Mouse (Mus musculus): Measurements from ENCODE around the gene Ide.
A peak's percentile ranks its signal among the peaks of the same experiment; 100 is the strongest.
"Not testable (repeated sequence)": the region's sequence is repeated elsewhere in the genome, so short reads cannot be mapped to it uniquely, and the experiment has no call there.

Ide gene

GRCm38 (mm10) chr19:37265333-37266103 lies 72.1 kb downstream of the Ide start:
- DNase-seq (ENCODE audit: low read depth) = peak; percentile 63

DNA sequence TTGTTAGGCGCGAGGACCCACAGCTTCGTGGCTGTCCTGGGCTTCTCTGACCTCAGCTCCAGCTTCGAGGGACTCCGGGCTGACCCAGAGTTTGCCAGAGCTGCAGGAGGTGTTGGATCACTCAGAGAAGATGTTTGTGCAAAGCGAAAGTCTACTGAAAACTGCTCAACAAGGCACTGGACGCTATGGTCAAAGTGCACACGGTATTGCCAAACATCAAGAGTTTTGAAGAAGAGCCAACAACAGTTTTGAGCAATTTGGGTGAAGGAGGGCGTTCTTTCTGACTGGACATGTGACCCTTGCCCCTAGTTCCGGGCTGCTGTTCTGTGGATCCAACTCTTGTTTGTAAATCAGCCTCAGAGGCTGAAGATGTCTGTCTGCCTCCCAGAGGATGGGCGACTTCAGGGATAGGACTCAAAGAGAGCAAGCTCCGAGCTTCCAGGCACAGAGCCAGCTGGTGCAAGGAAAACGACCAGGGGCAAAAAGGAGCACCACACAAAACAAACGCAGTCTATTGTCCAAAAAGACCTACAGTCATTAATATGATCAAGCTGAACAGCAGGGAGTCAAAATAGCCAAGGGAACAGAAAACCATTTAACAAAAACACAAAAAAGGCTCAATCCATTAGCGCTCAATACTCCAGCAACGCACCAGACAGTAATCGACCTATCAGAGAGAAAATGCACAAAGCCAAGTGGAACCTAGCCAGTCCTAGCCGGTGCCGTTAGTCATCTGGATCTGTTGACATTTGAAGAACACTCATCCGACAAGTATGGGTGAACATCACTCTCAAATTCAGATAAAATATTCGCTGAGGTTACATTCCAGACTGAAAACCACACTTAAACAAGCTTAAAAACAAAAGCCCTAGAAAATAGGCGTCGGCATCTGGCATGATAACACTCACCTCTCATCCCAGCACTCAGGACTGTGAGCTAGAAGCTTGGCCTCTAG lies 73.4 kb downstream of the Ide start:
- no peak for DNase-seq (ENCODE audit: low read depth)

GRCm38 (mm10) chr19:37263566-37263942 lies 74.1 kb downstream of the Ide start:
- DNase-seq (ENCODE audit: low read depth) = no peak

- no peak for DNase-seq (ENCODE audit: low read depth)
Observed at GRCm38 (mm10) chr19:37262389-37262788, 75.3 kb downstream of the Ide start.

DNA sequence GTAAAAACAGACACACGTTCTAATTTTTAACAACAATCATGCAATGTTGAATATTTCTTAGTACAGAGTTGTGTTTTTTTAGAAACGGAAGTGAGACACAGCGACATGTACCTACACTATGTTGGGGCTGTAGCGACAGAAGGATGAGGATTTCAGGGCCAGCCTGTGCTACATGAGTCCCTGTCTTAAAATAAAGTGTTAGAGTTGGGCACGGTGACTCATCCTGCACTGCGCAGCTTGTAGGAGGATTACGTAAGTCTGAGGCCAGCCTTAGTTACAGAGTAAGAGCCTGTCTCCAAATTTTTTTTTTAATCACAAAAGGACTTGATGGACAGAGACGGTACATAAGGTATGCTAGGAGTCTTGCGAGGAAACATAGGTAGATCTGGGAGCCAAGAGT lies 82.3 kb downstream of the Ide start:
- no peak for DNase-seq (ENCODE audit: low read depth)

DNA sequence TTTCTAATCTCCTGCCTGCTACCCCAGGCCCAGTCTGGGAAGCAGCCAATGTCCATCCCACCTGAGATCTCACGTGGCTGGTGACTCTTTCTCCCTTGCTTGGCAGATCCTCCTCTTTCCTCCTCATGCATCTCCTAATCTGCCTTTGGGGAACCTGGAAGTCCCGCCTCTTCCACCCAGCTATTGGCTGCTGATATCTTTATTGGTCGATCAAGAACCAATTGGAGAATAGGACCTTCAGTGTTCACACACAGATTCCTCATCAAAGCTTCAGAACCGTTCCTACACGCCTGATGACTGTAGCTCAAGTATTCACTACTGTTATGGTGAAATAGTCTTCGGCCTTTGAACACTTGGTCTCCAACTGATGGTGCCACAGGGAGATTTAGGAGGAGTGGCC lies 85.5 kb downstream of the Ide start:
- no peak for DNase-seq (ENCODE audit: low read depth)

GRCm38 (mm10) chr19:37248199-37248598 lies 89.5 kb downstream of the Ide start:
- DNase-seq (ENCODE audit: low read depth) = no peak

DNA sequence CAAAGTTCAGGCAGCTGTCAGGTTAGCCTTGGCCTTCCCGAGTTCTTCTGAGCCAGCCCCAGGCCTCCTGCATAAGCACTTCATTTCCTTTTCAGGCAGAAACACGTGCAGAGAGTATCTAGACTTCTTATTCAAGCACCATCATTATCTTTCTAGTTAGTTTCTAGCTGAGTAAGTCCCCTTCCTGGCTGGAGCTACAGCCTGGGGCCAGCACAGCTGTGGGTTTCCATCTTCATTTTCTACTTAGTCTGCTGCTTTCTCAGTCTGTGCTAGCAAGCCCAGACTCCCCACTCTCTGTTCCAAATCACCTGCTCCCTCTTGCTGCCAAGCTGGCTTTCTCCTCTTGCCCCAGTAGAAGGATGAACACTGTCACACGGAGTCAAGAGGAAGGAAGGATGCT lies 90.8 kb downstream of the Ide start:
- no peak for DNase-seq (ENCODE audit: low read depth)

- DNase-seq (ENCODE audit: low read depth) = no peak
Observed at GRCm38 (mm10) chr19:37242707-37243106, 94.9 kb downstream of the Ide start.

- DNase-seq (ENCODE audit: low read depth) = no peak
Observed at GRCm38 (mm10) chr19:37241201-37241600, 96.5 kb downstream of the Ide start.

DNA sequence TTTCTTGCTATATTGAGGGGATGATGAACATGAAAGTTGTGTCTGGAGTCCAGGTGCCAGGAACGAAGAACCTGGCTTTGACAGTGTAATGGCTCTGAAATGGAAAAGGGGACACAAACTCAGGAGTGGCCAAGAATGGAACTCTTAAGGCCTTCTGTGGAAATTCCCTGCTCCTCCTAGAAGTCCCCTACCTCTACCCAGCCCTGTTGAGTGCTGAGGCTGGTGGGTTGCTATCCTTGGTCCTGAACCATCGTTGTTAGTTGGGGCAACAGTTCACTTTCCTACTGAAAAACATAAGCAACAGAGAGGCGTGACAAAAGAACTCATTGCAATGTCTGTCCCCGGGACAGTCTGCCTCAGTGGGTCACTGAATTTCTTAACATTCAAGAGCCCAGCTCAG lies 98.6 kb downstream of the Ide start:
- peak; percentile 58 for DNase-seq (ENCODE audit: low read depth)

DNA sequence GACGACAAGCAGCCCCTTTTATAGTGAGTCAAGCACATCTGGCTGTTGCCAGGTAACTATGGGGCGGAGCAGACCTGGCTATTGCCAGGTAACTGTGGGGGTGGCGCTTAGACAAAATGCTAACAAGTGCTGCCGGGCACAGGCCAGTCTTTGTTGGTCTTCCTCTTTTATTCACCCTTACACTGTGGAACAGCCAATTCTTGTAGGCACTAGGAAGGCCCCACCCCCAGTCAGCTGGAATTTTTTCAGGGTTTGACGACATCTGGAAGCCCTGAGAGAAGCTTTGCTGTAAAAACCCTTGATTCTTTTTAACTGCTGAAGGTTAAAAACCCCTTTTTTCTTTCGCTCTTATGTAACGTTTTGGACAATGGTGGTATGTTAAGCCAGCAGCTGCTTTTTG lies 99.0 kb downstream of the Ide start:
- no peak for DNase-seq (ENCODE audit: low read depth)

GRCm38 (mm10) chr19:37237712-37238437 lies 99.8 kb downstream of the Ide start:
- DNase-seq (ENCODE audit: low read depth) = peak; percentile 39

DNA sequence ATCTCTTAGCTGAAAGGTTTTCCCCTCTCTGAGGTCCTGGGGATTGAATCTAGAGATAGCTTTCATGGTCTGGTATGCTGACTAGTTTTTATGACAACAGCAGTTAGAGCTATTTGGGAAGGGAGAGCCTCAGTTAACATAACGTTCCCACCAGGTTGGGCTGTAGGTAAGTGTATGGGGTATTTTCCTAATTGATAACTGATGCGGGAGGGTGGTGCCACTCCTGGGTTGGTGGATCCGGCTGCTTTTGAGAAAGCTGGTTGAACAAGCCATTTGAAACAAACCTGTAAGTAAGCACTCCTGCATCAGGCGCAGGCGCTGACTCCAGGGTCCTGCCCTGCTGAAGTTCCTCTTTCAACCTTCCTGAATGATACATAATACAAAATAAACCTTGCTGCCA lies 100.3 kb downstream of the Ide start:
- DNase-seq (ENCODE audit: low read depth) = no peak

DNA sequence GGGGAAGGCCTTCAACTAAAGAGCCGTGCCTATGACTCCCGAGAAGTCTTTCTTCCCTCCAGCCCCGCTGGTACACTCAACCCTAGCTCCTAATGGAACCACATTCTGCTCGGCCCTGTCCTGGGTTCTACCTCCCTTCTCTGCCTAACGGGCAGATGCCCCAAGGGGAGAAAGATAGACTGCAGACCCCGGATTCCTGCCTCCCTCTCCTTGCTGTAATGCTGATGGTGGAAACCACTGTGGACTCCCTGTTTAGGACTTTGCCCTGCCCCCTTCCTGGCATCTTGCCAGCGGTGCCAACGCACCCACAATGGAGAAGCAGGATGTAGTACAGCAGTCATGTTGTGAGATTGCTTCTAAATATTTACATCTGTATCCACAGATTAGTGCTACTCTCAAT lies 101.8 kb downstream of the Ide start:
- DNase-seq (ENCODE audit: low read depth) = no peak

DNA sequence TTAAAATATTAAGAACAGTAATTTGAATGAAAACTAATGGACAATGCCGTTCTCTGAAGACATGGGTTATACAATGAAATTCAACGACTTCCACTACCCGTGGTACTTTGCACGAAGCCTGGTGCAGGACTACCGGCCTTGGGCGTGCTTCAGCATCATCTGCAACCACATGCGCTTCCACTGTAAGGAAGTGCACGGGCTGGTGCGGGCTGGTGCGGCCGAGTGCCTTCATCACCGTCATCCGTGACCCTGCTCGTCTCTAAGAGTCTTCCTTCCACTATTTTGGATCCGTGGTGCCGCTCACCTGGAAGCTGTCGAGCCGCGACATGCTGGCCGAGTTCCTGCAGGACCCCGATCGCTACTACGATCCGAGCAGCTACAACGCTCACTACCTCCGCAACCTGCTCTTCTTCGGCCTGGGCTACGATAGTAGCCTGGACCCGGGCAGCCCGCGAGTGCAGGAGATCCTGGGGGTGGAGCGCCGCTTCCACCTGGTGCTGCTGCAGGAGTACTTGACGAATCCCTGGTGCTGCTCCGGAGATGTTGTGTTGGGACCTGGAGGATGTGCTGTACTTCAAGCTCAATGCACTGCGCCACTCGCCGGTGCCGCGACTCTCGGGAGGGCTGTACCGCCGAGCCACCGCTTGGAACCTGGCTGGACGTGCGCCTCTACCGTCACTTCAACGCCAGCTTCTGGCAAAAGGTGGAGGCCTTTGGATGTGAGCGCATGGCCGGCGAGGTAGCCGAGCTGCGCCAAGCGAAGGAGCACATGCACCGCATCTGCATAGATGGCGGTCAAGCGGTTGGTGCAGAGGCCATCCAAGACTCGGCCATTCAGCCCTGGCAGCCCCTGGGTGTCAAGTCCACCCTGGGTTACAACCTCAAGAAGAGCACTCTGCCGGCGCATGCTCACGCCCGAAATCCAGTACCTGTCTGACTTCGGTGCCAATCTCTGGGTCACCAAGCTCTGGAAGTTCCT lies 103.8 kb downstream of the Ide start:
- DNase-seq (ENCODE audit: low read depth) = no peak

GRCm38 (mm10) chr19:37232598-37232997 lies 105.1 kb downstream of the Ide start:
- not testable (repeated sequence) for DNase-seq (ENCODE audit: low read depth)

DNA sequence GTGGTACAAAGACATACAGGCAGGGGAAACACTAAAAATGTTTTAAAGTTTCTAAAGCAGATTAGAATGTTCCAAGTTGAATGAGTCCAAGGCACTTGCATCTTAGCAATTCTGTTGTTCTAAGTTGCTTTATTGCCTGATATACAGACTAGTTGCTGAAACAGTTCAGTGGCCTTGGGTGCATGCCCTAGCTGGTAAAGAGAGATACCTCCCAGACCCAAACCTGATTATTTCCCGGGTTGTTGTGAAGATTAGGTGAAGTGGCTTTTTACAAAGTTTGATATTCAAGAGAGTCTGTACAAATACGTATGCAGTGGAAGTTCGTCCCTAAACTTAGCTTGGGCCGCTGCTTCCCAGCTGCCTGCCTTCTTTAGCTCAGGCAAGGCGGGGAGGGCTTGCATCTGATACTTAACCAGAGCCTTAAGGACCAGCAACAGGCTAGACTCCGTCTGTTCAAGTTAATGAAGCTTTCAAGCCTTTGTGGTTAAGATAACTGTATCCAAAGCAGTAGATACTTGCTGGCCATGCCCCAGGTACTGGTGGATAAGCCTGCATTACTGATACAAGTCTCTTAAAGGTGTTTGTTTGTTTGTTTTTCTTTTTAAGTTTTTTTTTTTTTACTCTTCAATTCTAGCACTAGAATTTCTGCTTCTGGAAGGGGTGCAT lies 112.3 kb downstream of the Ide start:
- no peak for DNase-seq (ENCODE audit: low read depth)
